Mouse (Mus musculus): ENCODE results near the gene Adcy1.

DNA sequence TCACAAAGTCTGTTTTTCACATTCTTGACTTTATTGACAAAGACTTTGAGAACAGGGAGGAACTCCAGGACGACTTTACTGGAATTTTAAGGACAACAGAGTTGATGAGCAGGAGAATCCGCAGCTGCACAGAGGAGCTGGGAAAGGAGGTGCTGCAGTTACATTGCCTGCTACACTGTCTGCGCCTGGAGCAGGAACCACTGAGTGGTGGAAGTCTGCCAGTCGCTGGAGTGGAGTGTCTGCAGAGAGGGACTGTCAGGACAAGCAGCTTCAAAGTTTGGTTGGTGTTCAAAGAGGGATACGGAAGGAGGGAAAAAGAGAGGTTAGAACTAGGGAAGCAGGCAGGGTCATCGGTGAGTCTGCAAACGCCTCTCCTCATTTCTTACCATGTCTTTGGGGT lies 23.6 kb upstream of the Adcy1 start:
- no peak for TF ChIP-seq CTCF (IDR thresholded peaks at IDR 0.05; ENCODE audit: borderline replicate concordance, extremely low read depth, insufficient read depth, insufficient read length)
- no peak for TF ChIP-seq POLR2A (IDR thresholded peaks at IDR 0.05; ENCODE audit: borderline replicate concordance, extremely low read depth, insufficient read depth, insufficient read length, poor library complexity, severe bottlenecking)

Data from brain, embryonic 14.5 days (tissue).